Mouse (Mus musculus) kidney, embryonic 16.5 days (tissue): ENCODE results near the gene Slc36a2. TPM values are rescaled to one million over a fixed set of nuclear protein-coding genes. Genes with fewer than 3 reads are reported as not detected.

Experiments
- ATAC-seq: fragments of 200-750 bp; cut with Nextera tagmentation; 2 replicates; pipeline ENCODE4 v1.8.0; 2017; ENCODE audit warnings: moderate TSS enrichment; ENCODE audit not compliant: low FRiP score, low TSS enrichment
- H3K27ac ChIP-seq: fragments of 300-500 bp; sonication (generic); 2 replicates; pipeline ENCODE4 v1.5.1; 2014; ENCODE audit warnings: low read length
- H3K27me3 ChIP-seq: fragments of 300-500 bp; sonication (generic); 2 replicates; pipeline ENCODE4 v1.6.1; 2014; ENCODE audit warnings: low read length, control low read depth, mixed read lengths; ENCODE audit not compliant: insufficient read depth
- H3K36me3 ChIP-seq: fragments of 300-500 bp; sonication (generic); 2 replicates; pipeline ENCODE4 v1.6.1; 2014; ENCODE audit warnings: low read length, control low read depth, mixed read lengths; ENCODE audit not compliant: insufficient read depth
- H3K4me1 ChIP-seq: fragments of 300-500 bp; sonication (generic); 2 replicates; pipeline ENCODE4 v1.6.1; 2014; ENCODE audit warnings: low read length, control low read depth, mixed read lengths; ENCODE audit not compliant: insufficient read depth
- H3K4me2 ChIP-seq: fragments of 300-500 bp; sonication (generic); replicated peaks from 2 replicates; pipeline ENCODE4 v1.6.1; 2014; ENCODE audit warnings: low read depth, low read length
- H3K4me3 ChIP-seq: fragments of 300-500 bp; sonication (generic); 2 replicates; pipeline ENCODE4 v1.5.1; 2014; ENCODE audit warnings: mild to moderate bottlenecking, low read length
- H3K9ac ChIP-seq: fragments of 300-500 bp; sonication (generic); replicated peaks from 2 replicates; pipeline ENCODE4 v1.6.1; 2014; ENCODE audit warnings: low read length
- H3K9me3 ChIP-seq: fragments of 300-500 bp; sonication (generic); 2 replicates; pipeline ENCODE4 v1.6.1; 2016; ENCODE audit warnings: low read length, control low read depth
- WGBS: fragments of 180-500 bp; shearing (Covaris S2); extraction: QIAGEN DNeasy Blood & Tissue Kit; methylation state at CpG from one replicate; pipeline ENCODE4 v1.1.7; 2014; 5-methylcytosine and 5-hydroxymethylcytosine counted together
- polyA plus RNA-seq: library from polyadenylated mRNA; unstranded; fragments of >200 nt; fragmentation: Nextera tagmentation; extraction: Ambion mirVana; gene quantifications from 2 replicates; pipeline ENCODE4 v1.2.1, GENCODE M21; 2015

Slc36a2 gene
- polyA plus RNA-seq = 0.61 and 0.81 TPM in 2 replicates

GRCm38 (mm10) chr11:55184733-55185291, at the start of gene Slc36a2:
TSS of gene Slc36a2 (minus strand) at chr11:55185077.
- Histone ChIP-seq H3K27ac (no peak within 1 kb of the TSS), H3K4me1 (no peaks in the 10 kb centered on the region), H3K9me3 (no peaks in the 10 kb centered on the region), H3K36me3 (no peaks in the 10 kb centered on the region), H3K4me2 (no peak within 1 kb of the TSS), H3K4me3 (no peak within 1 kb of the TSS), H3K27me3 (no peaks in the 10 kb centered on the region), H3K9ac (no peak within 1 kb of the TSS)
- no peak for ATAC-seq
- 20% methylated on average over 10 of the region's 10 CpGs for WGBS

GRCm38 (mm10) chr11:55234288-55234687, 49.4 kb upstream of the Slc36a2 start:
- no peak overlapping the region for H3K4me2 ChIP-seq
- no peak overlapping the region for H3K4me3 ChIP-seq
- WGBS = 90% methylated on average over 7 of the region's 7 CpGs
- no peaks in the 10 kb centered on the region for H3K4me1 ChIP-seq
- H3K9me3 ChIP-seq = no peaks in the 10 kb centered on the region
- ATAC-seq = no peak
- H3K27me3 ChIP-seq = no peaks in the 10 kb centered on the region
- peaks cover 11% of the 10 kb centered on the region for H3K36me3 ChIP-seq
- H3K27ac ChIP-seq = no peak overlapping the region
- H3K9ac ChIP-seq = no peak overlapping the region

- no peaks in the 10 kb centered on the region for H3K9me3 ChIP-seq
- H3K4me1 ChIP-seq = no peaks in the 10 kb centered on the region
- H3K36me3 ChIP-seq = peaks cover 14% of the 10 kb centered on the region
- no peak overlapping the region for H3K27ac ChIP-seq
- H3K27me3 ChIP-seq = no peaks in the 10 kb centered on the region
- H3K9ac ChIP-seq = no peak overlapping the region
- no peak overlapping the region for H3K4me3 ChIP-seq
- H3K4me2 ChIP-seq = no peak overlapping the region
- WGBS = 88% methylated on average over 6 of the region's 6 CpGs
- no peak for ATAC-seq
Measured at GRCm38 (mm10) chr11:55231034-55231433, 46.2 kb upstream of the Slc36a2 start.

GRCm38 (mm10) chr11:55221306-55221705, 36.4 kb upstream of the Slc36a2 start:
- Histone ChIP-seq H3K36me3 (peaks cover 16% of the 10 kb centered on the region; the same call in 1 of the 2 replicates), H3K4me2 (no peak overlapping the region), H3K4me3 (no peak overlapping the region), H3K27me3 (no peaks in the 10 kb centered on the region), H3K4me1 (peaks cover 8% of the 10 kb centered on the region), H3K27ac (no peak overlapping the region), H3K9me3 (no peaks in the 10 kb centered on the region), H3K9ac (no peak overlapping the region)
- WGBS = 88% methylated on average over 7 of the region's 7 CpGs
- no peak for ATAC-seq

- H3K4me1 ChIP-seq = peaks cover 10% of the 10 kb centered on the region
- no peaks in the 10 kb centered on the region for H3K27me3 ChIP-seq
- H3K9me3 ChIP-seq = no peaks in the 10 kb centered on the region
- 85% methylated on average over 3 of the region's 3 CpGs for whole genome bisulfite sequencing
- no peak overlapping the region for H3K4me2 ChIP-seq
- 0 out of 2 replicates have a peak, but pooled peaks cover 7% of the 10 kb centered on the region for H3K36me3 ChIP-seq
- no peak overlapping the region for H3K27ac ChIP-seq
- H3K4me3 ChIP-seq = no peak overlapping the region
- no peak for ATAC-seq
- no peak overlapping the region for H3K9ac ChIP-seq
Measured at GRCm38 (mm10) chr11:55218473-55218872, 33.6 kb upstream of the Slc36a2 start.

- WGBS = 81% methylated on average over 7 of the region's 7 CpGs
- peaks cover 10% of the 10 kb centered on the region for H3K4me1 ChIP-seq
- no peak overlapping the region for H3K4me2 ChIP-seq
- H3K27ac ChIP-seq = peak overlapping the region; percentile 17; the same call in 1 of the 2 replicates
- no peaks in the 10 kb centered on the region for H3K9me3 ChIP-seq
- no peak overlapping the region for H3K9ac ChIP-seq
- 0 out of 2 replicates have a peak, but pooled peaks cover 4% of the 10 kb centered on the region for H3K36me3 ChIP-seq
- no peak overlapping the region for H3K4me3 ChIP-seq
- H3K27me3 ChIP-seq = no peaks in the 10 kb centered on the region
- ATAC-seq = no peak
Measured at GRCm38 (mm10) chr11:55217880-55218279, 33.0 kb upstream of the Slc36a2 start.

- Histone ChIP-seq H3K36me3 (0 out of 2 replicates have a peak, but pooled peaks cover 4% of the 10 kb centered on the region), H3K27ac (peak overlapping the region; percentile 35; the same call in 1 of the 2 replicates), H3K27me3 (no peaks in the 10 kb centered on the region), H3K9ac (no peak overlapping the region), H3K9me3 (no peaks in the 10 kb centered on the region), H3K4me2 (no peak overlapping the region), H3K4me1 (peaks cover 10% of the 10 kb centered on the region), H3K4me3 (no peak overlapping the region)
- peak; percentile 78 for ATAC-seq
- 48% methylated on average over 4 of the region's 4 CpGs for WGBS
Measured at GRCm38 (mm10) chr11:55217418-55217817, 32.5 kb upstream of the Slc36a2 start.

- H3K4me2 ChIP-seq = no peak overlapping the region
- peak overlapping the region; percentile 35 for H3K27ac ChIP-seq
- H3K36me3 ChIP-seq = 0 out of 2 replicates have a peak, but pooled peaks cover 4% of the 10 kb centered on the region
- WGBS = 28% methylated on average over 13 of the region's 13 CpGs
- no peak overlapping the region for H3K9ac ChIP-seq
- no peak overlapping the region for H3K4me3 ChIP-seq
- no peaks in the 10 kb centered on the region for H3K9me3 ChIP-seq
- no peaks in the 10 kb centered on the region for H3K27me3 ChIP-seq
- H3K4me1 ChIP-seq = peaks cover 10% of the 10 kb centered on the region
- ATAC-seq = peak; percentile 7
Measured at GRCm38 (mm10) chr11:55216830-55217229, 32.0 kb upstream of the Slc36a2 start.

GRCm38 (mm10) chr11:55216061-55216460, 31.2 kb upstream of the Slc36a2 start:
- peaks cover 12% of the 10 kb centered on the region for H3K4me1 ChIP-seq
- no peaks in the 10 kb centered on the region for H3K27me3 ChIP-seq
- no peaks in the 10 kb centered on the region for H3K9me3 ChIP-seq
- no peak overlapping the region for H3K4me2 ChIP-seq
- H3K9ac ChIP-seq = no peak overlapping the region
- 31% methylated on average over 4 of the region's 4 CpGs for WGBS
- H3K4me3 ChIP-seq = no peak overlapping the region
- H3K36me3 ChIP-seq = 0 out of 2 replicates have a peak, but pooled peaks cover 4% of the 10 kb centered on the region
- no peak overlapping the region for H3K27ac ChIP-seq
- ATAC-seq = no peak

- Histone ChIP-seq H3K27me3 (no peaks in the 10 kb centered on the region), H3K4me1 (peaks cover 16% of the 10 kb centered on the region), H3K27ac (no peak overlapping the region), H3K4me2 (no peak overlapping the region), H3K4me3 (no peak overlapping the region), H3K9ac (no peak overlapping the region), H3K9me3 (no peaks in the 10 kb centered on the region), H3K36me3 (no peaks in the 10 kb centered on the region)
- 81% methylated on average over 3 of the region's 3 CpGs for WGBS
- no peak for ATAC-seq
Measured at GRCm38 (mm10) chr11:55214978-55215377, 30.1 kb upstream of the Slc36a2 start.
